Mouse (Mus musculus): ENCODE results near the gene Rab14.

Gene Rab14

DNA sequence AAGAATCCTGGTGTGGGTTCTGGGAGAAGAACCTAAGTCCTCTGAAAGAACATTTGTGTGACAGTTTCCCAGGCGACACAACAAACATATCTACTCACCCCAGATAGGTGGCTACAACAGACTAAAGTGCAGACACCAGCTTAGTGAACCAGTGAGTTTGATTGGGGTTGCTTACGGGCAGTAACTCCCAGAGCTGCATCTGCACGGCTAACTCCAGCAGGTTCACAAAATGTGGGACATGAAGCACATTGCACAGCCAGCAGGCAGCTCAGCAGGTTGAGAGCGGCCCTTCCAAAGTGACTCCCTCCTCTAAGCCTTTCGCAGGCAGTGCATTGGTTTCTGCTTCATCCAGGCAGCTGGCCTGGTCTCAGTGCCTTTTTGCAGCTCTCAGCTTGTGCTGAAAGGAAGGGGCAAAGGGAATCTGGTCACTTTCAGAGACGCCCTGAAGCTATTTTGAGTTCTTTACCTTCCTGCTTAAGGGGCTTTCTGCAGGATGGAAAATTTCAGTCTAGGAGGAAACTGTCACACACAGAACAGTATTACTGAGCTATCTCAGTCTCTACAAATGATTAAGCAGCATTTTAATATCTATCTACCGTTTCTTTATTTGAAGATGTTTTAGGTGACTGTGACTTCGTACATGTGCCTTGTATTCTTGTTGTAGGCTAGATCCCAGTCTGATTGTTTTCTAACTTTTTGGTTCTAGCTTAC is 46.9 kb downstream of the Rab14 start:
- DNase-seq, result no peak

DNA sequence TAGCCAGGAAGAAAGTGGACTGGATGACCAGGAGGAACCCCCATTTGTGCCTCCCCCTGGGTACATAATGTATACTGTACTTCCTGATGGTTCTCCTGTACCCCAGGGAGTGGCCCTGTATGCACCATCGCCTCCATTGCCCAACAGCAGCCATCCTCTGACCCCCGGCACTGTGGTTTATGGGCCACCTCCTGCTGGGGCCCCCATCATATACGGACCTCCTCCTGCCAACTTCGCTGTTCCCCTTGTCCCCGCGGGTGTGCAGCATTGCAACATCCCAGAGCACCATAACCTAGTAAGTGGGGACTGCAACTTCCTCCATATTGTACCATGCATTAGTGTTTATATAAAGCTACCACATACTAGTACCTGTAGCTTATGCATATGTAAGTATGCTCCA is 47.7 kb downstream of the Rab14 start:
- no peak for DNase-seq

DNA sequence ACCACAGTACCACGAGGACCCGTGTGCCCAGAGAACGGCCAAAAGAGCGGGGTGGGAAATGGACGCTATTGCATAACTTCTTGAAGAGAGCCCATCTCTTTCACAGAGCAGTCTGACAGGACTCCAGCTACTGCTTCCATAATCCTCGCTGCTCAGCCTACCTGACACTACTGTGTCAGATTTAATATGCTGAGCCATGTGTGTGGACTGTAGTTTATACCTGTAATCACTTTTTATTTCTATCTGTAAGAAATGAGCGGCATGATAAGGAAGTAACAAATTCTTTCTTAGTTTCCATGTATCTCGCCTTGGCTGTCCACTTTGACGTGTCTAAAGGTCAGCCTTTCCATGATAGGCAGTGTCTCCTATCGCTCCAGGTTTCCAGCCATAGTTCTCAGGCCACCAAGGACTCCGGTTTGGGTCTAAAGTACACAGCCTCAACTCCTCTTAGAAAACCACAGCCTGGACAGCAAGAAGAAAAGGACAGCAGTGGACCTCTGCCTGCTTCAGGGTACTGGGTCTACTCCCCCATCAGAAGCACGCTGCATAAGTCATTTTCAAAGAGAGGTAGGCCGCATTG is 49.5 kb downstream of the Rab14 start:
- DNase-seq, result no peak

DNA sequence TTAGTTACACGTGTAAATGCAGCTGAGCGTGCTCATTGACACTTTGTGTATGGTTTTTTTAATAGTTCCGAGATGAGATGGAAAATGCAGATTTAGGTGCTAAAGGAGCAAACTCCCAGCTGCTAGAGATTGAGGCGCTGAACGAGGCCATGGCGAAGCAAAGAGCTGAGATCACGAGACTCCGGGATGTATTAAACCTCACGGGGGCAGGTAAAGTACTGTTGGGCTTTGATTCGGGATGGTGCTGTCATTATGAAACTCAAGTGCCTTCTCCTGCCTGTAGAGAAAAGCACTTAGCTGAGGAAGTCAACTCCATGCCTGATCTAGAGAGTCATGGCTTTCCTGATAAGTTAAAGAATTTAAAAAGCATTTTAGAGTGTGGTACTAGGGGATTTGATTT is 52.1 kb downstream of the Rab14 start:
- no peak for DNase-seq

DNA sequence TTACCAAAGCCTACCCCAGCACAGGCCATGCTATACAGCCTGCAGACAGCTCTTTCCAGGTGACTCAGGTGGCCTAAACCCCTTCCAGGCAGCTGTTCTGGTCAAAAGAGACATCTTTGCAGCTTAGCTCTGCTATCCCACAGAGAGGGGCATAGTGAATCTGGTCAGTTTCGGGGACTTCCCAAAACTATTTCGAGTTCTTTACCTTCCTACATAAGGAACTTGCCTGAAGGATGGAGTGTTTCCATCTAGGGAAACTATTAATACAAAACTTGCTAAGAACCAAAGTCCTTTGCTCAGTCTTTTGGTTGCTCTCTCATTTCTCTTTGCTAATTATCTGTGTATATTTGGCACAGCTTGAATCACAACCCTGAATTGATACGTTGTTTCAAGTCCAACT is 59.2 kb downstream of the Rab14 start:
- no peak for DNase-seq

DNA sequence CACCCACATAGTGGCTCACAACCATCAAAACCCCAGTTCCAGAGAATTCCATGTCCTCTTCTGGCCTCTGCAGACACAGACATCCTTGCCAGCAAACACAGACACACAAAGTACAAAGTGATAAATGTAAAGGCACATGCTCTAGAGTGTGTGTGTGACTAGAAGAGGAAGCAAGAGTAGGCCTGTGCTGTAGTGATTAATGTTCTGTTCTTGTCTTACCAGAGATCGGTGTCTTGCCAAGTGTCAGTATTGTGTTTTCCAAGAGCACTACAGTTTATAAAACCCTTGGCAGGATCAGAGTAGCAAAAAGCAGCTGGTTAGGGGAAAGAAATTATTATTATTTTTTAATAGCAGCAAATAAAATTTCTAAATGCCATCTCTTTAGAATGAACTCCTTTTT is 62.3 kb downstream of the Rab14 start:
- no peak for DNase-seq

DNA sequence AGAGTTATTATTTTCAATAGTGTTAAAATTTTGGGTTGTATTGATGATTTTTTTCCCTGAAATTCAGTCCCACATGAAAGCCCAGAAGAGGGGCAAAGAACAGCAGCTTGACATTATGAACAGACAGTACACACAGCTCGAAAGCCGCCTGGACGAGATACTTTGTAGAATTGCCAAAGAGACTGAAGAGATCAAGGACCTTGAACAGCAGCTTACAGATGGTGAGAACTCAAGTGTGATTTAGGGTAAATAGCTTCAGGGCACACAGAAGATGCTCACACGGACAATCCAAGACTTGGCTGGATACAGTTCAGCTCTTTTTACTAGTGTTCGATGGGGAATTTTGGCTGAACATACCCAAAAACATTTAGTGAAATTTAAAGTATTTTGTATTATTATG is 67.0 kb downstream of the Rab14 start:
- no peak for DNase-seq

DNA sequence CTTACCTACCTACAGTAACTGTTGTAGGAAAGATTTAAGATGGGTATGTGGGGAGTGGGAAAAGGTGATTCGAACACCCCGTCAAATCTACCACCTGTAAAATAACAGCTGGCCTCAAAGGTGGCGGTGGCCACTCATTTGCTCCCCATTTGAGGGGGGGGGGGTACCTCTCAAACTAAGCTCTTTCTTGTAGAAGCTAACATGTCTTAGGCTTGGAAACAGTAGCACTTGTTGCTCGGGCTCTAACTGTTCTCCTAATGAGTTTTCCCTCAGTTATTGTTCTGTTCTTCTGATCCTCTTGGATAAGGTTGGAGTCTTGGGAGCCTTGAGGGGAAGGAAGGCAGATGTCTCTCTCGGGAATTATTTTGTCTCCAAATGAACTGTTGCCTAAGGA is 68.3 kb downstream of the Rab14 start:
- no peak for DNase-seq

DNA sequence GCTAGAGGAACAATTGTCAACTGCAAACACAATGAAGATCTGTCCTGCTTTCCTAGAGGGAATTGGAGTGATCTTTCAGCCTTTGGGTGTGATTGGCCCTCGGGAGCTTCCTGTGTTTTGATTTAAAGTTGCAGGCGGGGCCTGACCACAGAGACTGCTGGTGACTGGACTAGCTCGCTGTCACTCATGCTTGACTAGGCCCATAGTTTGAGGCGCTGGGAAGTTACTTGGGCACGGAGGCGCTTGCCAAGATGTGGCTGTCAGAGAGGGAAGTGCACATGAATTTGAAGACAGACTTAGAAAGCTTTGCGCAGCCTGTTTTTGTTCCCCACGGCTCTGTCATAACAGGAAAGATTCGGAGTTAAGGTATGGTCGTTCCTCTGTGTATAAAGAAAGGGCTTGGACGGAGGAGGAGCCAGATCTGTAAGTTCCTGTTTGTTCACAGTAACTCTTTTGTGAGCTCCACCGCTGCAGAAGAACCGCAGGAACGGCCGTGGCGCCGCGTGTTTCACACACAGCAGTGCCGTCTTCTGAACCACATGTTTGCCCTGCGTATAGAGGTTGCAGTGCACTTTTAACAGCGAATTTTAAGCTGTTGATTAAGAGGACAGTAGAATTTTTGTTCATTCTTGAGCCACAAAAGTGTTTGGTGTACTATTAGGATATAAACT is 68.8 kb downstream of the Rab14 start:
- peak; percentile 90 for DNase-seq

DNA sequence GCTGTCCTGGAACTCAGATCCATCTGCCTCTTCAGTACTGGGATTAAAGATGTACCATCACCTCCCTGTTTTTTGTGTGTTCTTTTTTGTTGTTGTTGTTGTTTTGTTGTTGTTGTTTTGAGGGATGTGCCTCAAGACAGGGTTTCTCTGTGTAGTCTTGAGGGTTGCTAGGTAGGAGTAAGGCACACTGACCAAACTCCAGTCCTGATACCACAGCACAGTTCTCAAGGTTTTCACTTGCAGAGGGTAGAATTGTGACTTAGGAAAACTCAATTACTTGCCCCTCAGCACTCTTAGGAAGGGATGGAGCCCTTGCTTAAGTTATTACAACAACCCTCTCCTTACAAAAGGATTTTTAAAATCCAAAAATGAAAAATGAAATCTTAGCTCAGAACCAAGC is 69.4 kb downstream of the Rab14 start:
- DNase-seq, result no peak
